Mouse (Mus musculus) kidney, adult 11 months (tissue): ENCODE results near the gene Dnajb14.
"Not testable (repeated sequence)": the region's sequence is repeated elsewhere in the genome, so short reads cannot be mapped to it uniquely, and the experiment has no call there.

ENCODE experiments used
- DNase-seq: peaks from one replicate; pipeline ENCODE4 v3.0.0; 2022

Gene Dnajb14

DNA sequence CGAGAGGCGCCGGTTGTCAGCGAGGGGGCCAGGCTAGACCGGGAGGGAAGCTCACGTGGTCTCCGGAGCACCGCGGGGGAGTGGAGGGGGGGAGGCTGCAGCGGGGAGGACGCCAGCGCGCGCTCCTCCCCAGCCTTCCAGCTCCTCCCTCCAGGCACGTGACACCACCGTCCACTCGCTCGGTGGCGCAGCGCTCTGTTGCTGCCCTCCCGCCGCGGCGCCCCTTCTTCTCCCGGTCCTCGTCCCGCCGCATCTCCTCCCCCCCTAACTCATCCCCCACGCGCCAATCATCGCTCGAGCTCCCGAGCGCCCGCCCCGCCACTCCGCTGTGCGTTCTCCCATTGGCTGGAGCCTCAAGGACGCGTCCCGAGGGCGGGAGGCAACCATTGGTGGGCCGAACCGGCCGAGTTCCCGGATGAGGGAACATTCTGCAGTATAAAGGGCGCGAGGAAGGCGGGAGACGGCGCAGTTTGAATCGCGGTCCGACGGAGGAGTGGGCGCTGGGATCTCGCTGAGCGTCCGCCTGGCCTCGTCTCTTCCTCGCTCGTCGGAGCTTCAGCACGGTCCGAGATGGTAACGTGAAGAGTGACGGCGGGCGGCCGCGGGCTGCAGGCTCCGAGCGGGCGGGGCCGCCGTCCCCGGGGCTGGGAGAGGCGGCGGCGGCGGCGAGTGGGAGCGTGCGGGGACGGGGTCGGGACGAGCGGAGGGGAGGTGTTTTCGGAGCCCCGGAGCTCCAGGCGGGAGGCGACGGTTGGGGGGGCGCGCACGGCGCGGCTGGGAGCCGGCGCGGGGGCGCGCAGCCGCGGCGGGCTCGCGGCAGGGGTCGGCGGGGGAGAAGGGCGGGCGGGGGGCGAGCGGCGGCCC, 3.1 kb upstream of the Dnajb14 start, which contains the start of gene H2afz:
TSS of gene H2afz (plus strand) at position 364 of the 864 bp plus-strand sequence.
- DNase-seq = peak; percentile 97

DNA sequence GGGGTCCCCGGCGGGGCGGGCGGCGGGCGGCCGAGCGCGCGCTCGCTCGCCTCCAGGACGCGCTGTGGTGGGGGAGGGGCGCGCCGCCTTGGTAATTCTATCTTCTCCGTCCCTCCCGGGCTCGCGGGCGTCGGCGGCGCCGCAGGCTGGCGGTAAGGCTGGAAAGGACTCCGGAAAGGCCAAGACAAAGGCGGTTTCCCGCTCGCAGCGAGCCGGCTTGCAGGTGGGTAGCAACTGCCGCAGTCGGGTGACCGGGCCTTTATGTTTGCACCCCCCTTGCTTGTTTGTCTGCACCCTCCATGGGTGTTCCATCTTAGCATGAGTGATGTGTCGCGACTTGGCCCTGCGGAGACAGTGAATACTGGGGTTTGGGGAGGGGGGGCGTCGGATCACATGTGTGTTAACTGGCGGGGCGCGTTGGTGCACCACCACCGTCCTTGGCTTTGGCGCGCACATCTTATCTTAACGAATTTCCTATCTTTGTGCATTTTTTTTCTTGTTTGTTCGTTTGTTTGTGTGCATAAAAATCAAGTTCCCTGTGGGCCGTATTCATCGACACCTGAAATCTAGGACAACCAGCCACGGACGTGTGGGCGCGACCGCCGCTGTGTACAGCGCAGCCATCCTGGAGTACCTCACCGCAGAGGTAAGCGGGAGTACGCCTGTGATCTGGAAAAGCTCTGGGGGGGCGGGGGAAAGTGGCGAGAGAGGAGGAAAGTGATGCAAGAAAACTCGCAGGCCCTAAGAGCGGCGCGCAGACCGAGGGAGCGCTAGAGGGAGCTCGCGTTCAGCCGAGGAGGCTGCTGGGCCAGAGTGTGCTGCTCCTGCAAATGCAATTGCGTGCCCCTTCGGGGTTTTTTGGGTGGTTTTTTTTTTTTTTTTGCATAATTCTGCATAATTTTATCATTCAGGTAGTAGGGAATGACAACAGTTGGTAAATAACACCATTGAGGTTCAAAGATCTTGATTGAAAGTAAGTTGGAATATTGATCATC, 2.2 kb upstream of the Dnajb14 start:
- DNase-seq = peak; percentile 75

DNA sequence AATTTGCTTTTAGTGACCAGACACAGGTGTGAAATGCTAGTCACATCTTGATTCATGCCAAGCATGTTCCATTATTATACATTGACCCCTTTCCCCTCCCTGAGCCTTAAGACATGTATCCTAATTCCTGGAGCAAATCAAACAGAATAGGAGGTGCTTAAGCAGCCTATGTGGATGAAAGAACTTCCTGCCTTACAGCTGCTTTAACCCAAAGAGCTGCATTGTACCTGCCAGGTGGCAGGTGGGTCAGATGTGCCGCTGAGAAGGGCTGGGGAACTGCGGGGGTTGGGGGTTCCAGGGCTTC, 390 bp upstream of the Dnajb14 start:
- DNase-seq = no peak

DNA sequence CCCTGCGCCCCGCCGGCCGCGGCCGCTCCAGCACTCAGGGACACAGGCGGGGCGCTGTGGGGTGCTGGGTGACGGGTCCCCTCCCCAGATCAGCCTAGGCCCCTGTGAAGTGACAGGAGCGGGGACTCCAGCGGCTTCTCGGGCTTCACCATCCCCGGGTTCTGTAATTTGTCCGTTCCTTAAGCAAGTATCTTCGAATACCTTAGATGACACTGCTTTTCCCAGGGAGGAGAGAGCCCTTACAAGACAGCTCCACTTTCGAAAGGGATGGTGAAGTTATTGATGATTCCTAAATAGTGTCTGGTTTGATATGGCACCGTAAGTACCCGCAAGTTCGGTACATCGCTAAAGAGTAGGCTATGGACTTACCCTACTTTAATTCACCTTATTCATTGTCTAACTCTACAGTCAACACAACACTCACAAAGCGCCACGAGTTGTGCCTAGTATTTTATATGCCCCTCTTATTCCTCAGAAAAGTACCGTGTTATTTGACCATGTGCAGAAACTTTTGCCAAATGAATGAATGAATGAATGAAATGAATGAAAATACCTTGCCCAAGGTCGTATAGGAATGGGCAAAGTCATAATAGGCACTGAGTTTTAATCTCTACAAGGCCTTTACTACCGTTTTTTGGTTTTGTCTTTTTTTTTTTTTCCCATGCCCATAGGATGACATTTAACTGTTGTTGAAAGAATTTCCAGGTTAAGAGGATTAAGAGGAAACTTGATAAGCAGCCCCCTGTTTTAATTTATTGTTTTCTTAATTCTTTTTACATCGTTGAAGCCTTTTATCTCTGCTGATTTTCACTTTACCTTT, 829 bp downstream of the Dnajb14 start:
- no peak for DNase-seq

DNA sequence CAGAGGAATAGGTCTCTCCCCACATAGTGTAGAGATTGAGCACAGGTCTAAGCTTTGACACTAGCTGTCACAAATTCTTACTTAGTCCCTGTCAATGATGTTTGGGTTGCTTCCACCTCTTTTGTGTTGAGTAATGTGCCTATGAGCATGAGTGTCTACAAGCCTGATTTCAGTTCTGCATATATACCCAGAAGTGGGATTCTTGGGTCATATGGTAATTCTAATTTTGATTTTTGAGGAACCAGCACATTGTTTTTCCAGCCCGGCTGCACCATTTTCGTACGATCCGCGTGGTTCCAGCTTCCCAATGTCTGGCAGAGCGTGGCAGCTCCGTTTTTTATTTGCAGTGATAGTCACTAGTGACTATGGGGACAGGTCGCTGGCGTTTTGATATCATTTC, 1.9 kb downstream of the Dnajb14 start:
- DNase-seq = no peak

DNA sequence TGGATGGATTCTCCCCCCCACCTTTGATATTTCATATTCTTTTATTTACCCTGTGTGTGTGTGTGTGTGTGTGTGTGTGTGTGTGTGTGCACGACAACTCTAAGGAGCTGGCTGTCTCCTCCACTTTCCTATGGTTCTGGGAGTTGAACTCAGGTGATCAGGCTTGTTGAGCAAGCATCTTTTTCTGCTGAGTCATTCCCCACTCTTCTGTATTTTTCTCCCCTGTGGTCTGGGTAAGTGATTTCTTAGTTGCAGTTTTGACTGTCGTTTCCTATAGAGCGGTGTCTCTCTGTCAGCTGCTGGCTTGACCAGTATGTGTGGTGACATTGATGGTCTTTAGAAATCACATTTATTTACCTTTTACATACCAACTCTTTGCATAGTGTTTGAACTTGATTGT, 11.8 kb downstream of the Dnajb14 start:
- DNase-seq = no peak

DNA sequence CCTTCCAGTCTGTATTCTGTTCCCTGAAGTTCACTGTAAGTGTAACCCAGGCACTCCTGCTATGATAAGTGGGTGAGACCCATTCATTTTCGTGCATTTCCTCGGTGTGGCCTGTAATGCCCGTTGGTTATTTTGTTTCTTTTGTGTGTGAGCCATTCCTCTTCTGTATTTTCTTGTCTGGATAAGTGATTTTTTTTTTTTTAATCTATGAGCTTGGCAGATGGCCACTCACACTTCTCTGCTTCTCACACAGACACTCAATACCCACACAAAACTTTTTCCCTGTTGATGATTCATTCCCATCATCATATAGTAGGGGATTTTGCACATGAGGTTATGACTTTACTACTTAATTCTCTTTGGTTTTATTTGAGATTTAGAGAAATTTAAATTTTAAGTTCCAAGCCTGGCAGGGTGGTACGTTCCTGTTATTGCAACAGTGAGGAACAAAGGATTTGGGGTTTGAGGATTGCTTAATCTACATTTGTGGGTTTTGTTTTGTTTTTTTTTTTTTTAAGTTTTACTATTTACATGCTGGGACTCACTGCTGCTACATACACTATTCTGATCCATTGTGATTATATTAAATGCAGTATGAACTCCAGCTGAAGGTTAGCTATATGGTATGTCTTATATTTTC, 12.8 kb downstream of the Dnajb14 start:
- DNase-seq = no peak

DNA sequence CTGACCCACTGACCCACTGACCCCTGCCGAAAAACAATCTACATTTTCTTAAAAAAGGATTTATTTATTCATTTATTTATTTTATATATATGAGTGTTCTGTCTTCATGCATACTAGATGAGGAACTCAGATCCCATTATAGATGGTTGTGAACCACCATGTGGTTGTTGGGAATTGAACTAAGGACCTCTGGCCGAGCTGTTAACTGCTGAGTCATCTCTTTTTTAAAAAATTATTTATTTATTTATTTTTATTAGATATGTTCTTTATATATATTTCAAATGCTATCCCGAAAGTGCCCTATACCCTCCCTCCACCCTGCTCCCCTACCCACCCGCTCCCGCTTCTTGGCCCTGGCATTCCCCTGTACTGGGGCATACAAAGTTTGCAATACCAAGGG, 13.6 kb downstream of the Dnajb14 start:
- no peak for DNase-seq

DNA sequence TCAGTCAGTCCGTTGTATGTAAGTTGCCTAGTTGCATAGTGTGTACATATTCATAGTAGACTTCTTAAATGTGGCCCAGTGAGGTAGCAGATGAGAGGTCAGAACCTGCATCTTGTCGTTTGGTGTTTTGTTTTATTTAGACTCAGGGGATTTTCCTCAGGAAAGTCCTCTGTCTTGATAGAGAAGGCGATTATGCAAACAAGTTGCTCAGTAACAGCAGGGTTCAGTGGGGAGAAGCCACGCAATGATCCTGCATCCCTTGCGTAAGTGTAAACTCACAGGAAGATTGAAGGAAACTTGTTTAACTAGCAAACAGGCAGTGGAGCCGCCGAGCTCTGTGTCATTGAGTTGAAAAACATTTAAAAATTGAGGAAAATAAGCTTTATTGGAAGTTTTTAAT, 20.5 kb downstream of the Dnajb14 start:
- DNase-seq = no peak

DNA sequence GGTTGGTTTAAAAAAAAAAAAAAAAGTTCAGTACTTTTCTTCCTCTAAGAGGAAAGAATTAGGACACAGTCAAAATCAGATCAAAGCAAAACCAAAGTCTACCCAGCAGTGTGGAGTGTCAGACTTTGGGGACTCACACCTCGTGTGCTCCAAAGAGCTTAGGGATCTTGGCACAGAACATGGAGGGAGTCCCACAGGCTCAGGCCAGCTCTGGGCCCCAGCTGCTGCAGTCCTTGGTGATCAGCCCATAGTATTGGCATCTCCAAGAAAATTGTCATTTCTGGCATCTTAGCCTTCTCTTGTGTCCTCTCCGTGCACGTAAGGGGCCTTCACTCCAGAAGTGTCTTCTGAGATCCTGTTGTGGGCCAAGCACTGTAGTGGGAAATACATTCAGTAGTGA, 23.6 kb downstream of the Dnajb14 start:
- no peak for DNase-seq

DNA sequence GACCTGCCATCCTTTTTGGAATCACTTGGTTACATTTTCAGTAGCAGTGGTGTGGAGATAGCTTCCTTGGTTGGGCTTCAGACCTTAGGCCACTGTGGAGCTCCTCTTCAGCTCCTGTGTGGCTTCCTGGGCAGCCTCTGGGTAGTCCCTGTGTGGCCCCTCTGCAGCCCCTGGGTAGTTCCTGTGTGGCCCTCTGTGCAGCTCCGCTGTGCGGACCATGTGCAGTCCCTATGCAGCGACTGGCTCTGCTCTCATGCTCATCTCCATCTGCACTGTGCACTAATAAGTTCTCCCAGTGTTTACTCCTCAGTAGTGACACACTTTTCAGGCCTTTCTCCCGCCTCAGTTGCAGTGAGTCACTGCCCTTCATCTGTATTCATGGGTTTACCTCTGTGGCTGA, 24.6 kb downstream of the Dnajb14 start:
- DNase-seq = no peak

DNA sequence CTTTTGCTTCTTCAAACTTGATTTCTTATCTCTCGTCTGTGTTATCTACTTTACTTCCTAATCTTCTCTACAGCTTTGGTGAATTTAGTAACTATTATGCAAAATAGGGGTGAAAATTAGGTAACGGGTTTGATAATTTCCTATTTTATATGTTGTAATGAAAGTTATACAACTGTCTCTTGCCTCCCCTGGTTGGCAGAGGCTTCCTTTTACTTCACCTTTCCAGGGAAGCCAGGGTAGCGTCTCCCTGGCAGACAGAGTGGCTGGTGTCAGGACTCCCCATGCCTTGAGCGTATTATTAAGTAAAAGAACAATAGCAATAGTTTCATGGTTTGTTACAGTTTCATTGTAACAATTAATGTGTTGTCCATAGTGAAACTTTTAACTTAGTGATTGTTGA, 26.3 kb downstream of the Dnajb14 start:
- no peak for DNase-seq

DNA sequence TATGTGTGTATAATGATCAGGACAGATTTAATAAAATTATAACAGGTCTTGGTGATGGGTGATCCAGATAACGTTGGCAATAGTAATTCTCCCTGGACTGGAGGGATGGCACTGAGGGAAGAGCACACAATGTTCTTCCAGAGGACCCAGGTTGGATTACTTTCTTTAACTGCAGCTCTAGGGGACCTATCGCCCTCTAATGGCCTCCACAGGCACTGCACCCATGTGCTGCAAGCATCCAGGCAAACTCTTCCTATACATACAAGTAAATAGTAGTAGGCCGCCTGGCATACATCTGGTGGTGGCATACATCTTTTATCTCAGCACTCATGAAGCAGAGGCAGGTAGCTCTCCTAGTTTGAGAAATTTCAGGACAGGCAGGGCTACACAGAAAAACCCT, 27.7 kb downstream of the Dnajb14 start:
- DNase-seq = no peak

DNA sequence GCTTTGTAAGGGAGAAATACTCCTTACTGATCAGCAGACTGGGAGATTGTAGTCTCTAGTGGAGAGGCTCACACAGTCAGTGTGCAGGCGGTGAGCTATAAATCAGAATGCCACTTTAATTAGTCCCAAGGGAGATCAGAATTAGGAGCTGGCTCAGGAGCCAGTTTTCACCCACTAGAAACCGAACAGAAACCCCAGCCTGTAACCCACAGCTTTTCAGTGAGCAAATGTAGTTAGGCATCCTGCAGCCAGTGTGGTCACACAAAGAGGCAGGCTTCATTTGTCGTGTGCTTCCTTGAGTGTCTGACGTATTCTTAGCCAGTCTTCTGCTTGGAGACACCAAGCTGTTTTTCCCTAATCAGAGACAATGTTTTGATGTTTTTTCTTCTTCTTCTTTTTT, 28.9 kb downstream of the Dnajb14 start:
- no peak for DNase-seq

DNA sequence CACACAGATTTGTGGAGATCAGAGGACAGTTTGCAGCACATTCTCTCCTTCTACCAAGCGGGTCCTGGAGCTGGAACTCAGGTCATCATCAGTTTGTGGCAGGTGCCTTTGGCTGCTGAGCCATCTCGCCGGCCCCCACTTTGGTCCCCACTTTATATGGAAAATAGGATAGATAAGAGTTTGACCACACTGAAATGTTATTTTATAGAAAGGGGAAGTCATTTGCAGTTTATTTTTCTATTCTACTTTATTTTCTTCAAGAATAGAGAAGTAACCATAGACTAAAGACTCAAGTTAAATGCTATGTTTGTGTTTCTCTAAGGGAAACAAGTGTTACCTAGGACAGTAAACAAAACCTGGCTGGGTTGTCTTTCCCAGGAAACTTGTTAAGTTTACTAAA, 29.4 kb downstream of the Dnajb14 start:
- DNase-seq = no peak

DNA sequence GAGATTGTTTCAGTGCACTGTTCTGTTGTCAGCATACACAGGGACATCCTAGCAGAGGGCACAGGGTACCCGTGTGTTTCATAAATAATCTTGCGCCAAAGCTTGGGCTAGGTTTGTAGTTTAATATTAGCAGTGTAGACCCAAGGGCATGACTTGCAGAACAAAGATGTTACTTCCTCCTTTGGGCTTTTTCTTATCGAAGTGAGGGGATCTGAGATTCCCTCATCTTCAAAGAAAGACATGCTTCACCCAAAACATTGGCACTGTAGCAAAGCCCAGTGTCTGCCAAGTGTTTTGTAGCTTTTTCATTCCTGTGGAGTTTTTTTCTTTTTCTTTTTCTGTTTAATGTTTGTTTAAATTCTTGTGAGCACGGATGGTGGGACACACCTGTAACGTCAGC, 30.2 kb downstream of the Dnajb14 start:
- no peak for DNase-seq

DNA sequence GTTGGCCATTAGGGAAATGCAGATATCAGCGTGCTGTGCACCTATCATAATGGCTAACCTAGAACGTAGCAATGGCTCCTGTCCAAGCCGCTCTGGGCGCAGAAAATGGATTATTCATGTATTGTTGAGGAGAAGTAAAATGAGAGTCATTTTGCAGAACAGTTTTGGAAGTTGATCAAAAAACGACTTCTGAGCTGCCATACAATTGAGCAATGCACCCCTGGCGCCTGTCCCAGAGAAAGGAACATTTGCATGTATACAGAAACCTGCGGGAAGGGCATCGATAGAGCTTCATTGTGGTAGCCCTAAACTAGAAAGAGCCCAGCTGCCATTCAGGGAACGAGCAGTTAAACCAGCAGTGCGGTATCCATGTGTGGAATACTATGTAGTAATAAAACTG, 32.7 kb downstream of the Dnajb14 start:
- DNase-seq = no peak

DNA sequence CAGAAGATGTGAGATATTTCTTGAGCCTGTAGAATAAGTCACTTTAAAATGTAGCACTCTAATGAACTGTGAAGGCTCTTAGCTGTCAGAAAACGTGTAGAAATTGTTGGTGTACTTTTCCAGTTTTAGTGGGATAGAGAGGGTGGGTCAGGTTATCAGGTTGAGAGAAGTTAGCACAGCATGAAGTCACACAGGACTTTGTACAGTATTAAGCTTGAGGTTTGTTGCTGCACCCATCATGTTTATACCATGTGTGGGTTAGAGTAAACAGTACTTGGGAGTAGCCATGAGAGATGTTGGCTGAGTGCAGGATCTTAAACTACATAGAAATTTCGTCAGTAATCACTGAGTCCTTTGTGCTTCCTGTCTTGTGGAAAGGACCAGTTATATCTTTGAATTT, 45.6 kb downstream of the Dnajb14 start:
- no peak for DNase-seq

DNA sequence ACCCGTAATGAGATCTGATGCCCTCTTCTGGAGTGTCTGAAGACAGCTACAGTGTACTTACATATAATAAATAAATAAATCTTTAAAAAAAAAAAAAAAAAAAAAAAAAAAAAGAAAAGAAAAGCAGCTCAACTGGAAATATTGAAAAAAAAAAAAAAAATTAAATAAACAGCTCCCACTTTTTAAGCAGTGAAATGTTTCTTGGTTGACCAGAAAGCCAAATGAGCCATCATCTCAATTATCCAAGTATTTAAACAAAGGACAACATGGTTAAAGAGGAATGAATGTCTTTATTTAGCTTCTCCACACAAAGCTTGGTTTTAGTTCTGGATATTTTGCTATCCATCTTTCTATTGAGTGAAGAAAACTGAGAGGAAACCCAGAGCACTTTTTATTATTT, 47.1 kb downstream of the Dnajb14 start:
- not testable (repeated sequence) for DNase-seq

DNA sequence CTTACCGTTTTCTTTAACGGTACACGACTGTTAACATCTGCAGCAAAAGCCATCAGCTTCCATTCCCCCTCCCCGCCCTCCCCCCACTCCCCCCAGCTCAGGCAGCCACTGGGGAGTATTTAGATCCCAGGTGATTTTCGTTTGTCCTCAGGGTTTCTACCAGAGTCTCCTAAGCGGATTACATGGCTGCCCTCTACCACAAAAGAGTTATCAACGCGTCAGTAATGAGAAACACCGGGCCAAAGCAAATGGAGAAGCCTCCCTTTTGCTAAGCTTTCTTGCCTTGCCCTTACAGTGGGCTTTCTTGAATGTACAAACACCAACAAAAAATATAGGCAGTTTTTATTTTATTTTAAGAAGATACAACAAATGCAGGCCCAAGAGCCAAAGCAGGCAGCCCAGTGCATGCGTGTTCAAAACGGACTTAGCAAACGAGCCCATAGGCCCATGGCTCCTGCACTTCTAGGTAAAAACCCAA, 50.3 kb downstream of the Dnajb14 start:
- DNase-seq = no peak

DNA sequence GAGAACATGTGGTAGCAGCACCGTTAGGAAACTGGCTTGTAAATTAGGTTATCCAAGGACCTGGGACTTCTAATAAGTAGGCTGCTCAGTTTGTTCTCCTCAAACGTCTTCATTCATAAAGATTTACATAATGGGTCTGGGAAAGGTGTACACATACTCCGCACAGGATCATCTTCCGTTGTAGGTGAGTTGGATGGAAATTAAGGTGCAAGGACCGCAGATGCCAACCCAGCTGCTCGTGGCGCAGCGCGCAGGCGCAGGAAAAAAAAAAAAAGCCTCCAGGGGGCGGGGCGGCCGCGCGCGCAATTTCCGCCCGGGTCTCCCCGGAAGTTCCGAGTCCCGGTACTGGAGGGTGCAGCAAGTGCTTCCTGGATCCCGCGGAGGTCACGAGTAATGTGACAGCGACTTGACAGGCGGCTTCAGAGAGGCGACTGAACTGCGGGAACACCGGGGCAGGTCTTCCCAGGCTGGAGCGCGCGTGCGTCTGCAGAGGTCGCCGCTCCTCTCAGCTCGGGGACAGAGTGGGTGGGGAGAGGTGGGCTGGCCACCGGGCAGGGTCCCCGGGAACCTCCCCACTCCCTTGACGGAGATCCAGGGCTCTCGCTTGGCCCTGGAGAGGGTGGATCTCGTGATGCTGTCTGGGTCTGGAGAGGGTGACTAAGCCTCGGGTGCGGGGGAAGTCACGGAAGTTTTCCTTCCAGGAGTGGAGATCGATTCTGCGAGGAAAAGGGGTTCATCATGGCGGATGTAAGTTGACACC, 50.9 kb downstream of the Dnajb14 start, which contains the start of gene Lamtor3:
TSS of gene Lamtor3 (plus strand) at position 335 of the 760 bp plus-strand sequence.
- peak; percentile 86 for DNase-seq

DNA sequence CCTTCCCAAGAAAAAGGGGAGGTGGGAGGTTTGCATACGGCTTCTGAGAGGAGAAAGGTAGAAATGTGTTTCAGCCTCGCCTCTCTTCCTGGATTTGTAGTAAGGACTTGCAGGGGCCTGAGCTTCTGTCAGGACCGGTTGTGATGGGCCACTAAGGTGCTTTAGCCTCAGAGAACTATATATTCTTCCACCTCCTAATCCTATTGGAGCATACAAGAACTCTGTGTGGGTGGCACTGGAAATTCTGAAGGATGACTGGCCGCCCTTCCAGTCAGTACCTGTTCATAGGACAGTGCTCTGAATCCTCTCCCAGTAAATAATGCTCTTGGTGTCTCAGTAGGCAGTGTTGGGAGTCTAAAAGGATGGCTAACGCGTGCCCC, 51.4 kb downstream of the Dnajb14 start:
- DNase-seq = peak; percentile 14
